Mouse (Mus musculus): ENCODE measurements around the gene 5430402E10Rik.
"Not testable (repeated sequence)": the region's sequence is repeated elsewhere in the genome, so short reads cannot be mapped to it uniquely, and the experiment has no call there.

The 5430402E10Rik gene

DNA sequence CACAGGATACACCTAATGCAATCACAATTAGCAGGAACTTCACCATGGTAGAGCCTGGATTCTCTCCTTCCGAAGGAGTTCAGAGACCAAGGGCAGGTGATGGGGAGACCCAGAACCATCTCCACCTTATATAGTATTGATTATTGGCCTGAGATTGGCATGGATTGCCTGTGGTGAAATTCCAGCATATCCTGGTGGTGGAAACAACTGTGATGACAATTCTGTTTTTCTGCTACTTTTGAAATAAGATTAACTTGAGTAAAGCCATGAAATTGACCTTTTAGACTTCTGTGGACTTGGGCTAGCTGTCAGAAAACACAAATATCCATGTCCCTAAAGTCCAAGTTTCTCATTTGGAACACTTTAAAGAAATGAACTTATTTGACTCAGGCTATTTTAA lies at the start of gene 5430402E10Rik:
TSS of gene 5430402E10Rik (minus strand) at position 101 of the 400 bp plus-strand sequence.
- DNase-seq (ENCODE audit: low read depth, low spot score), result not testable (repeated sequence)

GRCm38 (mm10) chrX:77880033-77880432 lies 44.8 kb downstream of the 5430402E10Rik start:
- DNase-seq (ENCODE audit: low read depth, low spot score), result not testable (repeated sequence)
